Mouse (Mus musculus): ENCODE measurements around the gene Zscan5b.

- TF ChIP-seq CTCF (IDR thresholded peaks at IDR 0.05): no peak
- TF ChIP-seq POLR2A (IDR thresholded peaks at IDR 0.05; ENCODE audit: insufficient read depth, low read depth, low read length): no peak
- TF ChIP-seq EP300 (IDR thresholded peaks at IDR 0.05; ENCODE audit: insufficient read depth, low read depth, low read length): no peak
These were observed 35.3 kb upstream of the Zscan5b start for GRCm38 (mm10) chr7:6186756-6187155.
